Mouse (Mus musculus): ENCODE results near the gene Lrrc20. TPM values are rescaled to one million over a fixed set of nuclear protein-coding genes. Genes with fewer than 3 reads are reported as not detected.
A peak's percentile ranks its signal among the peaks of the same experiment; 100 is the strongest.

The Lrrc20 gene
- polyA plus RNA-seq (2012; rRNA removed): 5.8 and 7.6 TPM in 2 replicates

- under 1% methylated on average over 70 of the region's 70 CpGs for WGBS
- DNase-seq (ENCODE audit: low read depth in 1 of 2, low spot score in 2 of 2): peak; percentile 86 to 94
- Histone ChIP-seq H3K27ac (ENCODE audit: insufficient read depth, low read length) (peak within 1 kb of the TSS; percentile 61), H3K4me3 (ENCODE audit: extremely low read depth, insufficient read depth, insufficient read length) (peak within 1 kb of the TSS; percentile 69), H3K27me3 (ENCODE audit: control insufficient read depth, insufficient read depth, low read length) (no peaks in the 10 kb centered on the region), H3K36me3 (ENCODE audit: control insufficient read depth, insufficient read depth, low read length) (no peaks in the 10 kb centered on the region), H3K4me1 (ENCODE audit: control insufficient read depth, insufficient read depth, insufficient read length) (peaks cover 5% of the 10 kb centered on the region; the same call in 1 of the 2 replicates)
- peak; percentile 6; the same call in 1 of the 2 replicates for TF ChIP-seq CTCF (IDR thresholded peaks at IDR 0.05; ENCODE audit: extremely low read depth, insufficient read depth, insufficient read length, insufficient replicate concordance)
- peak; percentile 50; the same call in 1 of the 2 replicates for TF ChIP-seq POLR2A (IDR thresholded peaks at IDR 0.05; ENCODE audit: low read depth, low read length)
Measured at GRCm38 (mm10) chr10:61475594-61476439, at the start of gene Lrrc20. Gene Lrrc20 (plus strand): TSS chr10:61475801.

DNA sequence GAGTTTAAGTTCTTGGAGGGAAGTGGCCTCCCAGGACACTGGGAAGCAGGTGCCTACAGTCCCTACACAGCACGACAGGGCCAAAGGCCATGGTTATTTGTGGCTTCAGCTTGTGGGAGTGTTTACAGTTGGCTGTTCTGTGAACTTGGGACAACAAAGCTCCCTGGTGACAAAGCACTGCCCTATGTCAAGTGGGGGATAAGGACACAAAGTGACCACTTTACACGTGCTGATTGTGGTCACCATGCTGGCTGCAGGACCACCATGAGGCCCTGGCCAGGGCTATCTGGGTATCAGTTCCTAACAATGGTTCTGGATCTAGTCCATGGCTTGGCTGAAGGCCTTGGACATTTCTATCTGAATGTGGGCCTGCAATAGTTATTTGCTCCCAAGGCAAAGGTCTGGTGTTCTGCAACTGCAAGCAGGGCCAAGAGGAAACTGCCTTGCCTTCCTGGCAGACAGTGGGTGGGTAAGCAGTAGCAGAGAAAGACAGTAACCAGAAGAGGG lies 49.3 kb upstream of the Lrrc20 start:
- Histone ChIP-seq H3K27me3 (ENCODE audit: control insufficient read depth, insufficient read depth, low read length) (no peaks in the 10 kb centered on the region), H3K36me3 (ENCODE audit: control insufficient read depth, insufficient read depth, low read length) (peaks cover 13% of the 10 kb centered on the region), H3K4me3 (ENCODE audit: extremely low read depth, insufficient read depth, insufficient read length) (no peak overlapping the region), H3K4me1 (ENCODE audit: control insufficient read depth, insufficient read depth, insufficient read length) (no peaks in the 10 kb centered on the region), H3K27ac (ENCODE audit: insufficient read depth, low read length) (no peak overlapping the region)
- no peak for DNase-seq (ENCODE audit: low read depth in 1 of 2, low spot score in 2 of 2)
- WGBS: 53% methylated on average over 2 of the region's 2 CpGs
- no peak for TF ChIP-seq POLR2A (IDR thresholded peaks at IDR 0.05; ENCODE audit: low read depth, low read length)
- no peak for TF ChIP-seq CTCF (IDR thresholded peaks at IDR 0.05; ENCODE audit: extremely low read depth, insufficient read depth, insufficient read length, insufficient replicate concordance)

GRCm38 (mm10) chr10:61427951-61428350 lies 47.6 kb upstream of the Lrrc20 start:
- Histone ChIP-seq H3K4me3 (ENCODE audit: extremely low read depth, insufficient read depth, insufficient read length) (no peak overlapping the region), H3K27me3 (ENCODE audit: control insufficient read depth, insufficient read depth, low read length) (no peaks in the 10 kb centered on the region), H3K36me3 (ENCODE audit: control insufficient read depth, insufficient read depth, low read length) (peaks cover 21% of the 10 kb centered on the region), H3K27ac (ENCODE audit: insufficient read depth, low read length) (no peak overlapping the region), H3K4me1 (ENCODE audit: control insufficient read depth, insufficient read depth, insufficient read length) (no peaks in the 10 kb centered on the region)
- 74% methylated on average over 6 of the region's 6 CpGs for WGBS
- TF ChIP-seq POLR2A (IDR thresholded peaks at IDR 0.05; ENCODE audit: low read depth, low read length) (no peak), CTCF (IDR thresholded peaks at IDR 0.05; ENCODE audit: extremely low read depth, insufficient read depth, insufficient read length, insufficient replicate concordance) (no peak)
- DNase-seq (ENCODE audit: low read depth in 1 of 2, low spot score in 2 of 2): no peak

GRCm38 (mm10) chr10:61428416-61428815 lies 47.2 kb upstream of the Lrrc20 start:
- no peak for TF ChIP-seq POLR2A (IDR thresholded peaks at IDR 0.05; ENCODE audit: low read depth, low read length)
- no peak for TF ChIP-seq CTCF (IDR thresholded peaks at IDR 0.05; ENCODE audit: extremely low read depth, insufficient read depth, insufficient read length, insufficient replicate concordance)
- 76% methylated on average over 4 of the region's 4 CpGs for WGBS
- no peak overlapping the region for H3K27ac ChIP-seq (ENCODE audit: insufficient read depth, low read length)

GRCm38 (mm10) chr10:61429043-61429442 lies 46.6 kb upstream of the Lrrc20 start:
- 94% methylated on average over 5 of the region's 5 CpGs for WGBS
- no peak for TF ChIP-seq POLR2A (IDR thresholded peaks at IDR 0.05; ENCODE audit: low read depth, low read length)
- no peak for TF ChIP-seq CTCF (IDR thresholded peaks at IDR 0.05; ENCODE audit: extremely low read depth, insufficient read depth, insufficient read length, insufficient replicate concordance)
- no peak for DNase-seq (ENCODE audit: low read depth in 1 of 2, low spot score in 2 of 2)
- Histone ChIP-seq H3K27me3 (ENCODE audit: control insufficient read depth, insufficient read depth, low read length) (no peaks in the 10 kb centered on the region), H3K4me1 (ENCODE audit: control insufficient read depth, insufficient read depth, insufficient read length) (no peaks in the 10 kb centered on the region), H3K27ac (ENCODE audit: insufficient read depth, low read length) (no peak overlapping the region), H3K36me3 (ENCODE audit: control insufficient read depth, insufficient read depth, low read length) (peaks cover 32% of the 10 kb centered on the region), H3K4me3 (ENCODE audit: extremely low read depth, insufficient read depth, insufficient read length) (no peak overlapping the region)

More at GRCm38 (mm10) chr10:61428416-61428815, 47.2 kb upstream of the Lrrc20 start:
- H3K4me1 ChIP-seq (ENCODE audit: control insufficient read depth, insufficient read depth, insufficient read length): no peaks in the 10 kb centered on the region
- no peak for DNase-seq (ENCODE audit: low read depth in 1 of 2, low spot score in 2 of 2)
- no peaks in the 10 kb centered on the region for H3K27me3 ChIP-seq (ENCODE audit: control insufficient read depth, insufficient read depth, low read length)
- H3K4me3 ChIP-seq (ENCODE audit: extremely low read depth, insufficient read depth, insufficient read length): no peak overlapping the region
- peaks cover 26% of the 10 kb centered on the region for H3K36me3 ChIP-seq (ENCODE audit: control insufficient read depth, insufficient read depth, low read length)

DNA sequence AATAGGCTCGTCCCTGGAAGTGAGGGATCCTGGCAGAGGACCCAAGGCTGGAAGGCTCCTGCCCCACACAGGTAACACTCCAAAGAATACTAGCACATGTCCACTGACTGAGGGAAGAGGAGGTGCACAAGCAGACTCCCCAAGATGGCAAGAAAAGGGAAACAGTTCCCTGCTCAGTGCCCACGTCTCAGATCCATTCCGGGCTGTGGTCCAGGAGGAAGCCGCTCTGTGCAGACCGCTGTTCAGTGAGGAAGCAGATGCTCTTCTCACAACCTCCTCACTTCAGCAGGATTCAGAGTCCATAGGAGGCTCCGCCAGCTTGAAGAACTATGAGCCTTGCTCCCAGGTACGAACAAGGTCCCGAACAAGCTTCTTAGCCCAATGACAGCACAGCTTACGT lies 44.2 kb upstream of the Lrrc20 start:
- Histone ChIP-seq H3K27me3 (ENCODE audit: control insufficient read depth, insufficient read depth, low read length) (no peaks in the 10 kb centered on the region), H3K36me3 (ENCODE audit: control insufficient read depth, insufficient read depth, low read length) (peaks cover 46% of the 10 kb centered on the region)
- no peak for DNase-seq (ENCODE audit: low read depth in 1 of 2, low spot score in 2 of 2)

More for the DNA sequence above, 44.2 kb upstream of the Lrrc20 start:
- Histone ChIP-seq H3K27ac (ENCODE audit: insufficient read depth, low read length) (no peak overlapping the region), H3K4me3 (ENCODE audit: extremely low read depth, insufficient read depth, insufficient read length) (no peak overlapping the region), H3K4me1 (ENCODE audit: control insufficient read depth, insufficient read depth, insufficient read length) (no peaks in the 10 kb centered on the region)
- 92% methylated on average over 9 of the region's 9 CpGs for WGBS
- TF ChIP-seq POLR2A (IDR thresholded peaks at IDR 0.05; ENCODE audit: low read depth, low read length) (no peak), CTCF (IDR thresholded peaks at IDR 0.05; ENCODE audit: extremely low read depth, insufficient read depth, insufficient read length, insufficient replicate concordance) (no peak)

All from spleen, adult 2 months (tissue).